Mouse (Mus musculus) stomach, postnatal 0 days (tissue): ENCODE results near the gene Pik3ip1. TPM values are rescaled to one million over a fixed set of nuclear protein-coding genes. Genes with fewer than 3 reads are reported as not detected.
A peak's percentile ranks its signal among the peaks of the same experiment; 100 is the strongest.

Experiments used
- ATAC-seq: fragments of 200-750 bp; cut with Nextera tagmentation; 2 replicates; pipeline ENCODE4 v1.8.0; 2017; ENCODE audit not compliant: low FRiP score, low TSS enrichment
- DNase-seq: peaks from one replicate; pipeline ENCODE4 v3.0.0-alpha.2; 2016; ENCODE audit warnings: low spot score
- H3K27ac ChIP-seq: fragments of 300-500 bp; sonication (generic); replicated peaks from 2 replicates; pipeline ENCODE4 v1.5.1; 2014; ENCODE audit warnings: mild to moderate bottlenecking, control low read depth
- H3K27me3 ChIP-seq: fragments of 300-500 bp; sonication (generic); 2 replicates; pipeline ENCODE4 v1.6.1; 2014; ENCODE audit warnings: low read length; ENCODE audit not compliant: control insufficient read depth, insufficient read depth
- H3K36me3 ChIP-seq: fragments of 300-500 bp; sonication (generic); 2 replicates; pipeline ENCODE4 v1.6.1; 2014; ENCODE audit warnings: low read length, mixed read lengths; ENCODE audit not compliant: control insufficient read depth, insufficient read depth
- H3K4me1 ChIP-seq: fragments of 300-500 bp; sonication (generic); replicated peaks from 2 replicates; pipeline ENCODE4 v1.6.1; 2014; ENCODE audit warnings: antibody characterized with exemption; ENCODE audit not compliant: control insufficient read depth, insufficient read depth
- H3K4me2 ChIP-seq: fragments of 300-500 bp; sonication (generic); replicated peaks from 2 replicates; pipeline ENCODE4 v1.6.1; 2014; ENCODE audit warnings: low read depth, mild to moderate bottlenecking, control low read depth, moderate library complexity
- H3K4me3 ChIP-seq: fragments of 300-500 bp; sonication (generic); 2 replicates; pipeline ENCODE4 v1.5.1; 2014; ENCODE audit warnings: low read depth, low read length, control low read depth
- H3K9ac ChIP-seq: fragments of 300-500 bp; sonication (generic); 2 replicates; pipeline ENCODE4 v1.6.1; 2014; ENCODE audit warnings: mild to moderate bottlenecking, low read length, control low read depth, mixed read lengths
- H3K9me3 ChIP-seq: fragments of 300-500 bp; sonication (generic); 2 replicates; pipeline ENCODE4 v1.6.1; 2016; ENCODE audit warnings: low read length; ENCODE audit not compliant: control insufficient read depth
- CTCF ChIP-seq: IDR thresholded peaks from 2 replicates; pipeline ENCODE4 v1.5.1; 2016; ENCODE audit warnings: antibody characterized with exemption, low read depth, mild to moderate bottlenecking, moderate library complexity
- EP300 ChIP-seq: optimal IDR thresholded peaks from 2 replicates; pipeline ENCODE3; 2016; ENCODE audit warnings: antibody characterized with exemption
- WGBS: fragments of 180-500 bp; shearing (Covaris S2); extraction: QIAGEN DNeasy Blood & Tissue Kit; methylation state at CpG from one replicate; pipeline ENCODE4 v1.1.7; 2014; 5-methylcytosine and 5-hydroxymethylcytosine counted together
- polyA plus RNA-seq: library from polyadenylated mRNA; unstranded; fragments of >200 nt; fragmentation: Nextera tagmentation; extraction: Ambion mirVana; gene quantifications from 2 replicates; pipeline ENCODE4 v1.2.1, GENCODE M21; 2015

Pik3ip1 gene
- polyA plus RNA-seq, 1 experiment from 2014 or later, result 8.9 TPM

DNA sequence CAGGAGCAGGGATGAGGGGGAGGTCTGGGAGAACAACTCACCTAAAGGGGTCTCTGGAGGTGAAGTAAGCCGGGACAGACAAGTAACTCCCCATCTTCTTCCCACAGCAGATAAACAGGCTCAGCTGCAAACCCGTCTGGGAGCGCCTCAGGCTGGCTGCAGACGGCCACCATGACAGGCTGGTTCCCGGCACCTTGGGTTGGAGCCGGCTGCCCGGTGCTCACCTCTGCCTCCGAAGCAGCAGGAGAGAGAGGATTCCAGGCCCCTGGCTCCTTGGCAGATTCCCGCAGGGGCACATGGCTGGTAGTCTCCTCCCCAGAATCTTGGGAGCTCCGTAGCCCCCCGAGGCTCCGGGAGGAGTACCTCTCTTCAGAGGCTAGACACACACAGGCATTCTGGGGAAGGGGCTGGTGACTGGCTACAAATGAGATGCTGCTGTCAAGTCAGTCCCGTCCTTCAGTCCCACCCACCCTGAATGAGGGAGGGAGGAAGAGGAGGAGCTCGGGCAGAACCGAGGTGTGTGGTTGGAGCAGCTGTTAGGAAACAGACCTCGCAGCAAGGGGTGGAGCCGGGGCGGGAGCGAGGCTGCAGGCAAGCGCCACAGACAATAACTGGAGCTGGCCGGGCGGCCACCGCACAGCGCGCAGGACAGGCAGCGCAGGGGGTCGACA is 40.9 kb downstream of the Pik3ip1 start:
- peak; percentile 90 for DNase-seq
- 3% methylated on average over 27 of the region's 27 CpGs for WGBS
- peak; percentile 86 for ATAC-seq
- Histone ChIP-seq H3K4me3 (peak overlapping the region; percentile 52), H3K4me2 (peak overlapping the region; percentile 95), H3K36me3 (0 out of 2 replicates have a peak, but pooled peaks cover 4% of the 10 kb centered on the region), H3K4me1 (0 out of 2 replicates have a peak, but pooled peaks cover 5% of the 10 kb centered on the region), H3K9ac (peak overlapping the region; percentile 76), H3K9me3 (no peaks in the 10 kb centered on the region), H3K27ac (peak overlapping the region; percentile 91), H3K27me3 (no peaks in the 10 kb centered on the region)
- TF ChIP-seq CTCF (no peak), EP300 (no peak)

DNA sequence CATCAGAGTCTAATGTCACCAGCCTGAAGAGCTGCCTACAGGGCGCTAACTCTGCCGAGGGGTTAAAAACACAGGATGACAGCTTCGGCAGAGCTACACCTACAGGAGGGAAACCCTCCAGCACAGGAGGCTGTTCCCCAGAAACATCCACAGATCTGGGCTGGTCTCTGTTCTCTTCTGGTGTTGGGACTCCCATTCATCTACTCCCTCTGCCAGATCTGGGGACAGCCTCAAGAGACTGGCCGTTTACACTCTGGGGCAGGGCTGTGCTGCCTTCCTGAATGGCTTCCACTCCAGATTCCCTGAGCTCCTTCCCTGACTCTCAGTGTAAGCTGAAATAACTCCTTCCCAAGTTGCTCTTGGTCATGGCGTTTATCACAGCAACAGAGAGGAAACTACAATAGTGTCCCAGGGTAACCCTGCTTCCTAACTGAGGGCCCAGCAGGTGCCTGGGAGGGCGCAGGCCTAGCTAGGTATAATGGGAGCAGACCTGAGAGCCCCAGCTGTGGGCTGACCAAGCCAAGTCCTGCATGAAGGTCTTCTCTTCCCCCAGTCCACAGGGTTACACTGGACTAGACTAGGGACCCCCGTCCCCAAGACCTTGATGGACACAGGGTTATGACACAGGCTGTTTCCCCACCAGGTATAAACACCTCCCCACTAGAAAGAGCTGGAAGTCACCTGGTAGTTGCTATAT is 41.5 kb downstream of the Pik3ip1 start:
- Histone ChIP-seq H3K4me2 (peak overlapping the region; percentile 95), H3K9ac (peak overlapping the region; percentile 76), H3K36me3 (0 out of 2 replicates have a peak, but pooled peaks cover 4% of the 10 kb centered on the region), H3K27me3 (no peaks in the 10 kb centered on the region), H3K27ac (peak overlapping the region; percentile 91), H3K9me3 (no peaks in the 10 kb centered on the region), H3K4me3 (peak overlapping the region; percentile 52), H3K4me1 (0 out of 2 replicates have a peak, but pooled peaks cover 5% of the 10 kb centered on the region)
- ATAC-seq, result peak; percentile 6
- 29% methylated on average over 7 of the region's 7 CpGs for WGBS
- no peak for DNase-seq
- TF ChIP-seq CTCF, result no peak; the same call in 1 of the 2 replicates
- no peak for TF ChIP-seq EP300

DNA sequence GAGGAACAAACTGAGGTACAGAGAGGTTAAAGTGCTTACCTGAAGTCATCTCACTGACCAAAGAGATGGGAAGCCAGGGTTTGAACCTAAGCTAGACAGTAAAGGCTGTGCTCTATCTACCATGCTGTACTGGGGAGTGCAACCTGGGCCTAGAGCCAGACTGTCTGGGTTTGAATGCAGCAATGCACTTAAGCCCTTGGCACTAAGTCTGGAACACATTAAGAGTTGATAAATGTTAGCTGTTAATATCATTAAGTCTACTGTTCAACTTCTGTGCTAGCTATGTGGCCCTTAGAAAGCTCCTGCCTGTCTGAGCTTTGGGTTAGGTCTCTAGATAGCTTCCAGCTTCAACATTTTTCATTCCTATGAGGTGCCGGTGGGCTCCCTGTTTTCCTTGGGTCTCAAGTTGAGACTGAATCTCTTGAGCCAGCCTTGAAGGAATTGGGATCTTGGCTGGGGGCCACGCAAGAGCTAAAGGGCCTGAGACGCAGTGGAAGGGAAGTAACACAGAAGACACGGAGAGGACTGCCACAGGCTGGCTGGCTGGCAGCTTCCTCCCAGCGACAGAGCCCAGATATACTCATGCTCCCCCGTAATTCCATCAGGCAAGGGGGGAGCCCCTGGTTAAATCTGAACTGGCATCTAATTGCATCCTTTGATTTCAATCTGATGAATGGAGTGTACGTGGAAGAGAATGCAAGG is 43.5 kb downstream of the Pik3ip1 start:
- Histone ChIP-seq H3K27me3 (no peaks in the 10 kb centered on the region), H3K9me3 (no peaks in the 10 kb centered on the region), H3K36me3 (peaks cover under 1% of the 10 kb centered on the region; the same call in 1 of the 2 replicates), H3K27ac (peak overlapping the region; percentile 70), H3K9ac (no peak overlapping the region), H3K4me2 (peak overlapping the region; percentile 21), H3K4me3 (no peak overlapping the region), H3K4me1 (0 out of 2 replicates have a peak, but pooled peaks cover 5% of the 10 kb centered on the region)
- TF ChIP-seq EP300 (no peak), CTCF (no peak)
- ATAC-seq, result no peak
- peak; percentile 29 for DNase-seq
- 20% methylated on average over 7 of the region's 7 CpGs for WGBS

DNA sequence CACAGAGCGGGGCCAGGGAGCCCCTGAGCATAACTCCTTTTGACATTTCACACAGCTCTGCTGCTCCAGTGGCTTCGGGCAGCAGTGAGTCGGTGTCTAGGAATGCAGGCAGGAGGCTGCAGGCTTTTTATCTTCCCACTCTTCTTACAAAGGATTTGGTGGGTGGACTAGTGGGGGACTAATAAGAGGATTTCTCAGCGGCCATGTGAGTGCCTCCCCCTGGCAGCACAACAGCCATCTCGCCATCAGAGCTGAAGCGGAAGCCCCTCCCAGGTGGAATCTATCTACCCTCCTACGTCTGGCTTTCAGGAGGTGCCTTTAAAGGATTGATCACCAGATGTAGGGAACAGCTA is 44.1 kb downstream of the Pik3ip1 start:
- WGBS, result 18% methylated on average over 7 of the region's 7 CpGs
- DNase-seq (peak; percentile 37), ATAC-seq (peak; percentile 18; the same call in 1 of the 2 replicates)
- Histone ChIP-seq H3K9me3 (no peaks in the 10 kb centered on the region), H3K4me3 (no peak overlapping the region), H3K27me3 (no peaks in the 10 kb centered on the region), H3K4me2 (peak overlapping the region; percentile 21), H3K27ac (peak overlapping the region; percentile 70), H3K4me1 (0 out of 2 replicates have a peak, but pooled peaks cover 4% of the 10 kb centered on the region), H3K36me3 (no peaks in the 10 kb centered on the region; the same call in 1 of the 2 replicates), H3K9ac (peak overlapping the region; percentile 28; the same call in 1 of the 2 replicates)
- TF ChIP-seq CTCF (no peak), EP300 (no peak)

DNA sequence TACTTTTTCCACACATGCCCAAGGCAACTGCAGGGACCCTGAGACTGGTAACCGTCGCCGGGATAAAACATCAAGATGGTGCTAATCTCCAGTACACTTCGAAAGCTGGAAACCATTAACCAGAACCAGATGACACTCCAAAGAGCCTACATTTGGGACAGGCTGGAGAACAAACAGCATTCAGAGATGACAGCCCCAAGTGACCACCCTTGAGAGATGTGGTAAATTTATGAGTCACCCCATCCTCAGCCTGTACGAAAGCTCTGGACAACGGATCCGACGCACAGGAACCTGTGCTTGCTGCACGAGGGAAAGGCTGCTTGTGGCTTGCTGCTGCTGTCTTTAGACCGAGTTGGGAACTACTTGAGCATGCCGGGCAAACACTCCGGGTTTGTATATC is 44.5 kb downstream of the Pik3ip1 start:
- ATAC-seq (no peak), DNase-seq (no peak)
- Histone ChIP-seq H3K4me1 (0 out of 2 replicates have a peak, but pooled peaks cover 3% of the 10 kb centered on the region), H3K9me3 (no peaks in the 10 kb centered on the region), H3K36me3 (no peaks in the 10 kb centered on the region; the same call in 1 of the 2 replicates), H3K9ac (0 out of 2 replicates have a peak overlapping the region, but pooled peaks have one; percentile 28), H3K4me2 (peak overlapping the region; percentile 21; the same call in 1 of the 2 replicates), H3K4me3 (no peak overlapping the region), H3K27ac (peak overlapping the region; percentile 70; the same call in 1 of the 2 replicates), H3K27me3 (no peaks in the 10 kb centered on the region)
- WGBS, result 56% methylated on average over 12 of the region's 12 CpGs
- TF ChIP-seq CTCF, result no peak
- no peak for TF ChIP-seq EP300
